Mouse (Mus musculus): ENCODE data around the gene Ncmap. TPM values are rescaled to one million over a fixed set of nuclear protein-coding genes. Genes with fewer than 3 reads are reported as not detected.

The Ncmap gene
- polyA plus RNA-seq, 1 experiment from 2014 or later: 1.3 TPM

DNA sequence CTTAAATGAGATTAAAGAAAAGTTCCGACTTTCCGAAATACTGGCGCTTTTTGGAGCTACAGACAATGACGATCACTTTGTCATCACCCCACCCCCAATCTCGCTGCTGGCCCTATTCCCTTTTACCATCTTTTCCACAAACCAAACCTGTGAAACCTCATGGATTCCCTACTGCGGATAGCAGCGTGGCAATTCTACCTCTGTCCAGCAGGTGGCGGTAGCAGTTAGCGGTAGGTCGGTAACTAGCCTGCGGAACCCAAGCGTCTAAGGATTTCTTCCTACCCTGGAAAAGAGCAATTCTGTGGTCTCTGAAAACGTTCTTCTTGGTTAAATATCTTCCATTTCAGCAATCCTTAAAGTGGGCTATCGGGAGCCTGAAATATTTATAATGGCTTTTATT, 15.7 kb downstream of the Ncmap start:
- H3K4me1 ChIP-seq (ENCODE audit: control insufficient read depth, insufficient read depth, low read length): no peaks in the 10 kb centered on the region
- H3K27ac ChIP-seq (replicated peaks; ENCODE audit: low read depth, low read length): no peak overlapping the region
- no peaks in the 10 kb centered on the region for H3K36me3 ChIP-seq (replicated peaks; ENCODE audit: control insufficient read depth, insufficient read depth, low read depth, low read length)
- H3K4me2 ChIP-seq (ENCODE audit: low read depth, low read length): no peak overlapping the region
- no peak overlapping the region for H3K4me3 ChIP-seq (ENCODE audit: low read depth, low read length)
- H3K9me3 ChIP-seq (replicated peaks; ENCODE audit: control insufficient read depth, low read length): no peaks in the 10 kb centered on the region
- 6% methylated on average over 14 of the region's 14 CpGs for WGBS
- DNase-seq (ENCODE audit: low spot score): peak; percentile 93
- H3K9ac ChIP-seq (replicated peaks; ENCODE audit: low read length): no peak overlapping the region
- no peak for ATAC-seq (replicated peaks; ENCODE audit: insufficient number of reproducible peaks, low FRiP score, low TSS enrichment, low read depth)
- no peaks in the 10 kb centered on the region for H3K27me3 ChIP-seq (ENCODE audit: control insufficient read depth, insufficient read depth, low read length)

DNA sequence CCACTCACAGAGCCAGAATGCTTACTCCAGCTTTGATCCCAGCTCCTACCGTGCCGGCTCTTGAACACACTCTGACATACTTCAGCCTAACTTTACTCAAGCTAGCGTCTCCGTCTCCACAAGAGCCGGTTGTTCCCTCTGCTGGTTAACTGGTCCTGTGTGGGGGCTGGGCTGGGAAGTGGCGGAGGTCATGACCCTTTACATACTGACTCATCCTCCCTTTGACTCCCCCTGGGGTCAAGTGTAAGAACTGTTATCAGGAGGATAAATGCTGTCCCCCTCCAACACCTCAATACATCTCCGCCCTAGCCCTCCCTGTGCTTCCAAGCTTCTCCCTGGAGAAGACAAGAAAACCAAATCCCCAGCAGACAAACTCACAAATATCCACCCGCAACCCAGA, 16.7 kb downstream of the Ncmap start:
- Histone ChIP-seq H3K27me3 (ENCODE audit: control insufficient read depth, insufficient read depth, low read length) (no peaks in the 10 kb centered on the region), H3K4me2 (ENCODE audit: low read depth, low read length) (no peak overlapping the region), H3K27ac (replicated peaks; ENCODE audit: low read depth, low read length) (no peak overlapping the region), H3K4me3 (ENCODE audit: low read depth, low read length) (no peak overlapping the region), H3K9ac (replicated peaks; ENCODE audit: low read length) (no peak overlapping the region), H3K4me1 (ENCODE audit: control insufficient read depth, insufficient read depth, low read length) (no peaks in the 10 kb centered on the region), H3K36me3 (replicated peaks; ENCODE audit: control insufficient read depth, insufficient read depth, low read depth, low read length) (no peaks in the 10 kb centered on the region), H3K9me3 (replicated peaks; ENCODE audit: control insufficient read depth, low read length) (no peaks in the 10 kb centered on the region)
- WGBS: 45% methylated on average over 8 of the region's 8 CpGs
- ATAC-seq (replicated peaks; ENCODE audit: insufficient number of reproducible peaks, low FRiP score, low TSS enrichment, low read depth): no peak
- DNase-seq (ENCODE audit: low spot score): no peak

GRCm38 (mm10) chr4:135377241-135377640, 20.8 kb downstream of the Ncmap start:
- H3K27ac ChIP-seq (replicated peaks; ENCODE audit: low read depth, low read length): no peak overlapping the region
- H3K9ac ChIP-seq (replicated peaks; ENCODE audit: low read length): no peak overlapping the region
- H3K4me3 ChIP-seq (ENCODE audit: low read depth, low read length): no peak overlapping the region
- DNase-seq (ENCODE audit: low spot score): no peak
- no peaks in the 10 kb centered on the region for H3K4me1 ChIP-seq (ENCODE audit: control insufficient read depth, insufficient read depth, low read length)
- no peaks in the 10 kb centered on the region for H3K27me3 ChIP-seq (ENCODE audit: control insufficient read depth, insufficient read depth, low read length)
- ATAC-seq (replicated peaks; ENCODE audit: insufficient number of reproducible peaks, low FRiP score, low TSS enrichment, low read depth): no peak
- 0 out of 2 replicates have a peak, but pooled peaks cover 2% of the 10 kb centered on the region for H3K9me3 ChIP-seq (replicated peaks; ENCODE audit: control insufficient read depth, low read length)
- H3K4me2 ChIP-seq (ENCODE audit: low read depth, low read length): no peak overlapping the region
- WGBS: 83% methylated on average over 11 of the region's 11 CpGs
- no peaks in the 10 kb centered on the region for H3K36me3 ChIP-seq (replicated peaks; ENCODE audit: control insufficient read depth, insufficient read depth, low read depth, low read length)

DNA sequence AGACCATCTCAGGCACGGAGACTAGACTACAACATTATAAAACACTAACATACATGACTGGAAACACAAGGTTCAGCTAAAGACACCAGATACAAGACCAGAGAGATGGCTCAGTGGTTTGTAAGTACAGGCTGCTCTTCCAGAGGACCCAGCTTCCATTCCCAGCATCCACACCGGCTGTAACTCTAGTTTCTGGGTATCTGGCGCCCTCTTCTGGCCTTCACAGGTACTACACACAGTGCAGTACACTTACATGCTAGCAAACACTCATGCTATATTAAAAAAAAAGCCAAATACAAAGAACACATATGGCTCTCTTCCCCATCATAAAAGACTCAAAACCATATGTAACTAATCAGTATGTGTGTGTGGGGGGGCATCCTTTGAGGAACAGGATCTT, 22.6 kb downstream of the Ncmap start:
- H3K27ac ChIP-seq (replicated peaks; ENCODE audit: low read depth, low read length): no peak overlapping the region
- no peak overlapping the region for H3K4me3 ChIP-seq (ENCODE audit: low read depth, low read length)
- H3K9ac ChIP-seq (replicated peaks; ENCODE audit: low read length): no peak overlapping the region
- ATAC-seq (replicated peaks; ENCODE audit: insufficient number of reproducible peaks, low FRiP score, low TSS enrichment, low read depth) (no peak), DNase-seq (ENCODE audit: low spot score) (no peak)
- H3K4me1 ChIP-seq (ENCODE audit: control insufficient read depth, insufficient read depth, low read length): no peaks in the 10 kb centered on the region
- 62% methylated on average over 3 of the region's 3 CpGs for WGBS
- H3K27me3 ChIP-seq (ENCODE audit: control insufficient read depth, insufficient read depth, low read length): no peaks in the 10 kb centered on the region
- H3K9me3 ChIP-seq (replicated peaks; ENCODE audit: control insufficient read depth, low read length): 0 out of 2 replicates have a peak, but pooled peaks cover 2% of the 10 kb centered on the region
- H3K36me3 ChIP-seq (replicated peaks; ENCODE audit: control insufficient read depth, insufficient read depth, low read depth, low read length): no peaks in the 10 kb centered on the region
- no peak overlapping the region for H3K4me2 ChIP-seq (ENCODE audit: low read depth, low read length)

DNA sequence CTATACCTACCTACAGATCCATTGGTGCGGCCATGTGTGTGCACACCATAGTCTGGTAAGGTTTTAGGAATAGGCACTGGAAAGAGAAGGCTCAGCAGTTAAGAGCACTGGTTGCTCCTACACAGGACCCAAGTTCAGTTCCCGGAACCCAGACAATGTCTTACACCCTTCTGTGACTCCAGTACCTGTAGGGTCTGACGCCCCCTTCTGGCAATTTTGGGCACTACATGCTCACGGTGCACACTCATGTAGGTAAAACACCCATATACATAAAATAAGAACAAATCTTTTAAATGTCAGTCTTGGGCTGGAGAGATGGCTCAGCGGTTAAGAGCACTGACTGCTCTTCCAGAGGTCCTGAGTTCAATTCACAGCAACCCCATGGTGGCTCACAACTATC, 24.7 kb downstream of the Ncmap start:
- no peak for DNase-seq (ENCODE audit: low spot score)
- no peak overlapping the region for H3K4me3 ChIP-seq (ENCODE audit: low read depth, low read length)
- H3K27me3 ChIP-seq (ENCODE audit: control insufficient read depth, insufficient read depth, low read length): no peaks in the 10 kb centered on the region
- H3K36me3 ChIP-seq (replicated peaks; ENCODE audit: control insufficient read depth, insufficient read depth, low read depth, low read length): no peaks in the 10 kb centered on the region
- WGBS: 84% methylated on average over 5 of the region's 5 CpGs
- H3K9ac ChIP-seq (replicated peaks; ENCODE audit: low read length): no peak overlapping the region
- 0 out of 2 replicates have a peak, but pooled peaks cover 2% of the 10 kb centered on the region for H3K9me3 ChIP-seq (replicated peaks; ENCODE audit: control insufficient read depth, low read length)
- H3K27ac ChIP-seq (replicated peaks; ENCODE audit: low read depth, low read length): no peak overlapping the region
- no peaks in the 10 kb centered on the region for H3K4me1 ChIP-seq (ENCODE audit: control insufficient read depth, insufficient read depth, low read length)
- no peak overlapping the region for H3K4me2 ChIP-seq (ENCODE audit: low read depth, low read length)
- no peak for ATAC-seq (replicated peaks; ENCODE audit: insufficient number of reproducible peaks, low FRiP score, low TSS enrichment, low read depth)

- Histone ChIP-seq H3K4me1 (ENCODE audit: control insufficient read depth, insufficient read depth, low read length) (no peaks in the 10 kb centered on the region), H3K27me3 (ENCODE audit: control insufficient read depth, insufficient read depth, low read length) (no peaks in the 10 kb centered on the region), H3K4me3 (ENCODE audit: low read depth, low read length) (no peak overlapping the region), H3K9me3 (replicated peaks; ENCODE audit: control insufficient read depth, low read length) (0 out of 2 replicates have a peak, but pooled peaks cover 1% of the 10 kb centered on the region), H3K4me2 (ENCODE audit: low read depth, low read length) (no peak overlapping the region), H3K9ac (replicated peaks; ENCODE audit: low read length) (no peak overlapping the region), H3K36me3 (replicated peaks; ENCODE audit: control insufficient read depth, insufficient read depth, low read depth, low read length) (no peaks in the 10 kb centered on the region), H3K27ac (replicated peaks; ENCODE audit: low read depth, low read length) (no peak overlapping the region)
- WGBS: 62% methylated on average over 11 of the region's 11 CpGs
- no peak for ATAC-seq (replicated peaks; ENCODE audit: insufficient number of reproducible peaks, low FRiP score, low TSS enrichment, low read depth)
- no peak for DNase-seq (ENCODE audit: low spot score)
Measured at GRCm38 (mm10) chr4:135370372-135370771, 27.7 kb downstream of the Ncmap start.

- 24% methylated on average over 6 of the region's 6 CpGs for WGBS
- Histone ChIP-seq H3K36me3 (replicated peaks; ENCODE audit: control insufficient read depth, insufficient read depth, low read depth, low read length) (no peaks in the 10 kb centered on the region), H3K27me3 (ENCODE audit: control insufficient read depth, insufficient read depth, low read length) (no peaks in the 10 kb centered on the region), H3K4me2 (ENCODE audit: low read depth, low read length) (no peak overlapping the region), H3K9ac (replicated peaks; ENCODE audit: low read length) (no peak overlapping the region), H3K4me1 (ENCODE audit: control insufficient read depth, insufficient read depth, low read length) (no peaks in the 10 kb centered on the region), H3K4me3 (ENCODE audit: low read depth, low read length) (no peak overlapping the region), H3K9me3 (replicated peaks; ENCODE audit: control insufficient read depth, low read length) (no peaks in the 10 kb centered on the region), H3K27ac (replicated peaks; ENCODE audit: low read depth, low read length) (no peak overlapping the region)
- no peak for DNase-seq (ENCODE audit: low spot score)
- ATAC-seq (replicated peaks; ENCODE audit: insufficient number of reproducible peaks, low FRiP score, low TSS enrichment, low read depth): no peak
Measured at GRCm38 (mm10) chr4:135362828-135363227, 35.2 kb downstream of the Ncmap start.

DNA sequence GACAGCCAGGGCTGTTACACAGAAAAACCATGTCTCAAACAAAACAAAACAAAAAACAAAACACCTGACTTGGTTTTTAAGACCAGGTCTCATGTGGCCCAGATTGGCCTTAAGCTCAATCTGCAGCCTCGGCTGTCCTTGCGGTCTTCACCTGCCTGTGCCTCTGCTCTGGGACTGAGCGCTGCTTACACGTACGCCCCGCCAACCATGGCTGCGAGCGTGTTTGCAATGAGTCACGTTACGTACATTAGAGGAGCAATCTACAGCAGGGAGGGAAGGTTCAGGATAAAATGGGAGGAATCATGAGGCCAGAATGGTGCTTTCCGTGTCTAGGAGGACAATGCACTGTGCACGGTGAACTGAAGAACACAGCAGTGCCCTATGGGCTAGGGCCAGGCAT, 36.3 kb downstream of the Ncmap start:
- WGBS: 88% methylated on average over 12 of the region's 12 CpGs
- H3K9me3 ChIP-seq (replicated peaks; ENCODE audit: control insufficient read depth, low read length): no peaks in the 10 kb centered on the region
- no peaks in the 10 kb centered on the region for H3K4me1 ChIP-seq (ENCODE audit: control insufficient read depth, insufficient read depth, low read length)
- no peaks in the 10 kb centered on the region for H3K36me3 ChIP-seq (replicated peaks; ENCODE audit: control insufficient read depth, insufficient read depth, low read depth, low read length)
- DNase-seq (ENCODE audit: low spot score) (no peak), ATAC-seq (replicated peaks; ENCODE audit: insufficient number of reproducible peaks, low FRiP score, low TSS enrichment, low read depth) (no peak)
- no peak overlapping the region for H3K4me3 ChIP-seq (ENCODE audit: low read depth, low read length)
- no peak overlapping the region for H3K9ac ChIP-seq (replicated peaks; ENCODE audit: low read length)
- no peak overlapping the region for H3K27ac ChIP-seq (replicated peaks; ENCODE audit: low read depth, low read length)
- no peaks in the 10 kb centered on the region for H3K27me3 ChIP-seq (ENCODE audit: control insufficient read depth, insufficient read depth, low read length)
- H3K4me2 ChIP-seq (ENCODE audit: low read depth, low read length): no peak overlapping the region
